Mouse (Mus musculus) right cerebral cortex, postnatal 36 days (tissue): ENCODE measurements around the gene Haus7.
"Not testable (repeated sequence)": the region's sequence is repeated elsewhere in the genome, so short reads cannot be mapped to it uniquely, and the experiment has no call there.

Source experiments
- DNase-seq, 2 experiments: peaks; one replicate each; pipeline ENCODE4 v3.0.0; 2022; ENCODE audit warnings: low spot score in 2 of 2, mixed read lengths in 1 of 2

Gene Haus7

DNA sequence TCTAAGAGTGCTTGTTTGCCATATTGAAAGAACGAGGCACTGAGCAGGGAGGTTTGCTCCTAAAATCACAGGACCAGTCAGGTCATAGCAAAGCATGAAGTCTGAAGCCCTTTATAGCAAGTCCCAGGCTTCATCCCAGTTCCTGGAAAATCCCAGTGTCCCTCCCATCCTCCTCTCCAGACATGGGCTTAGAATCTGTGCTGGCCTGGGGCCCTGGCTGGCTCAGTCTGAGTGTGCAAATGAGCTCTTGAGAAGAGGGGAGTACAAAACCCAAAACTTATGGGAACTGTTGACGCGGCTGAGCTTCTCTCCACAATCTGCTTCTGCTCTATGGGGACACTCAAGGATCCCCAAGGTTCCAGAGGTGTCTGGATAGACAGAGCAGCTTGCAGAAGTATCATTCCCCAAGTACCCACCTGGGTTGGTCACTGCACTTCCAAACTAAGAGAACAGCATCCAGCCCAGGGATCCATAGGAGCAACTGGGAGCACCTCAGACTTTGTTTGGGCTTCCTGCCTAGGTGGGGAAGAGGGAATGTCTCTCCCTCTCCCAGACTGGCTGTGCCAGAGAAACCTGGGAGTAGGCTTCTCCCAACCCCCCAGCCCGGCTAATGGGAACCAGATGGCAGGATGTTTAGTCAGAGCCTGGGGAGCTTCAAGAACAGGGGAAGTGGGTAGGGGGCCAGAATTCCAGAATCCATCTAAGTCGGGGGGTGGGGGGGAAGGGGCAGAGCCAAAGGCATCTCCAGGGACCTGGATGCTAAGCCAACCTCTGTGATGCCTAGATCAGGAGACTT is 8.8 kb upstream of the Haus7 start:
- no peak for DNase-seq

- no peak for DNase-seq
These were observed 6.8 kb upstream of the Haus7 start for GRCm38 (mm10) chrX:73465483-73466186.

- no peak for DNase-seq
These were observed 1.9 kb upstream of the Haus7 start for GRCm38 (mm10) chrX:73460792-73461191.

DNA sequence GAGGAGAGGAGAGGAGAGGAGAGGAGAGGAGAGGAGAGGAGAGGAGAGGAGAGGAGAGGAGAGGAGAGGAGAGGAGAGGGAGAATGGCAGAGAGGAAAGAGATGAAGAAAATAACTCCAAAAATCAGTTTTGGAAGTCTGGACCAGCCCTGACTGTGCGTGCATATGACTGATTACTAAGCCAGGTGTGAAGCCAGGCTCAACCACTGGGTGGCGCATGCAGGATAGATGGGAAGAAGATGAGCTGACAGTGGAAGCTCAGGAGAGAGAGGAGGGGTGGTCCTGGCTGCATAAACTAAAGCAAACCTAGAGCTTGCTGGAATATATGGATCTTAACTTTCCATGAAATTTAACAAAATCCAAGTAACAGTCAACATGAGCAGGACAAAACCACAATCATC is 6.9 kb downstream of the Haus7 start:
- DNase-seq: peak; percentile 9 to 22

DNA sequence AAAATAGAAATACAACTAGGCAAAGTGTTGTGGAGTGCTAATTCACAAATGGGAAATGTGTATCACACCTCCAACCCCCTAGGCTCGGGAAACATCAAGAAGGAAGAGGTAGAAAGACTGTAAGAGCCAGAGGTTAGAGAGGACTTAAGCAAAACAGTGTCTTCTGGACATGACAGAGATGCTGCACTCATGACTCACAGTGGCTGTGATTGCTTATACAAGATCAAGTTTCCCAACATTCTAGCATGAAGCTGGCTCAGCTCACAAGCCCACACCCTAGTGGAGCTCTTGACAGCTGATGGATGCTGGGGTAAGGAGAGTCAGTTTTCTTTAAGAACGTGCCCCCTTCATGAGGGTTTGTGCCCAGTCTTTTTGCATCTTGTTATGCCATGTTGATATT is 17.4 kb downstream of the Haus7 start:
- DNase-seq: no peak

- no peak for DNase-seq
These were observed 23.6 kb downstream of the Haus7 start, which contains the start of gene Trex2 for GRCm38 (mm10) chrX:73435252-73435651. Gene Trex2 (minus strand): TSS chrX:73435344.

- no peak for DNase-seq
These were observed 26.0 kb downstream of the Haus7 start for GRCm38 (mm10) chrX:73432850-73433249.

DNA sequence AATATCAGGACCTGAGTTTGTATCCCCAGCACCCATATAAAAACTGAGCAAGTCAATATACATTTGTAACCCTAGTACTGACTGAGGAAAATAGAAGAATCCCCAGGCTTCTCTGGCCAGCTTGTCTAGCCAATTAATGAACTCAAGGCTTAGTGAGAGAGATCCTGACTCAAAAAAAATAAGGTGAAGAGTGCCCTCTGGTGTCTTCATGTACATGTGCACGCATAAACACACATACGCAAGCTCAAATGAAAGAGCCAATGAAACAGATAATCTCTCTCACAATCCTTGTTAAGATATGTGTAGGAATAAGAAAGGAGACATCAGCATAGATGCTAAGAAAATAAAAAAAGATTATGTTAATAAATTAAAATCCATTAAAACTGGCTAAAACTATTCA is 28.8 kb downstream of the Haus7 start:
- DNase-seq: no peak

- no peak for DNase-seq
These were observed 46.1 kb downstream of the Haus7 start for GRCm38 (mm10) chrX:73412767-73413166.

DNA sequence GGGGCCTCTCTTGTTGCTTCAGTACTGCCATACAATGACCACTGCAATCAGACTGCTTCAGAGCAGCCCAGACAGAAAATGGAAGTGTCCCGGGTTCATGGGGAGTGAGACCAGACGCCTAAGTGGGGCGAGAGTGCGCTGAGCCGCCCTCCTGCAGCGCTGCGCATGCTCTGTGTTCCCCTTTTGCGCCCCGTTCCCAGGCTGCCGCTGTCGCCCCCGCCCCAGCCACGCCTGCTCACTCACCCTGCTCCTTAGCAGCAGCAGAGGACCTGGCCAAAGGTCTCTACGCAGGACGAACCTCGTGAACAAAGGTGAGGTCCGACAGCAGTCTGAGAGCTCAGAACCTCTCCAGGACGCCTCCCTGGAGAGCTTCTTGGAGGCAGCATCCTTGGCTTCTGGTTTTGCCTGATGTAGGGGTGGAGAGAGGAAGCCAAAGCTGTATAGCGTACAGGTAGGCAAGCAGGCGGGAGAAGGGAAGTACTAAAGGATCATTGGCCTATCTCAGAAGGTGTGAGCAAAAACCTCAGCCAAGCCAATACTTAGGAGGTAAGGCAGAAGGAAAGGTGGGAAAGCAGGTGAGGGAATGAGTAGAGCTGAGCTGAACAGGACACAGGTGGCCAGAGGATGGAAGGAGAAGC is 47.8 kb downstream of the Haus7 start, which contains the start of gene Zfp92:
TSS of gene Zfp92 (plus strand) at position 217 of the 638 bp plus-strand sequence.
- DNase-seq: no peak

GRCm38 (mm10) chrX:73401616-73402015 is 57.2 kb downstream of the Haus7 start:
- DNase-seq: no peak

GRCm38 (mm10) chrX:73400951-73401350 is 57.9 kb downstream of the Haus7 start:
- DNase-seq: no peak

DNA sequence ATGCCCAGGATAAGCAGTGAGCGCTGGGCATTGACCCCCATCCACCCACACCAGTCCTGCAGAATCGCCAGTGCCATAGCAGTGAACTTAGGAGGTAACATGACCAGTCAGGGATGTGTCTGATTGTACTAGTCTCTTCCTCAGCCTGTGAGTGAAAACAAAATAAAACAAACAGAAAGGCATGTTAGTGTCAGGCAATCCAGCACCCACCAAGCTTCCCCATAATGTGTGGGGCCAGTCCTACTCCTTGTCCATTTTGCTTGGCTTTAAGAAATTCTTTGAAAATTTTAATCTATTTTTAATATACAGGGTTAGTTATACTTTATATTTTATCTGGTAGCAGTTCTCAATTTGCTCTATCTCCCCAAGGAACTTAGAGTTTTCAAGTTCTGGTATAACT is 60.2 kb downstream of the Haus7 start, which contains the start of gene Gm18336:
TSS of gene Gm18336 (minus strand) at position 101 of the 400 bp plus-strand sequence.
- DNase-seq: not testable (repeated sequence)

DNA sequence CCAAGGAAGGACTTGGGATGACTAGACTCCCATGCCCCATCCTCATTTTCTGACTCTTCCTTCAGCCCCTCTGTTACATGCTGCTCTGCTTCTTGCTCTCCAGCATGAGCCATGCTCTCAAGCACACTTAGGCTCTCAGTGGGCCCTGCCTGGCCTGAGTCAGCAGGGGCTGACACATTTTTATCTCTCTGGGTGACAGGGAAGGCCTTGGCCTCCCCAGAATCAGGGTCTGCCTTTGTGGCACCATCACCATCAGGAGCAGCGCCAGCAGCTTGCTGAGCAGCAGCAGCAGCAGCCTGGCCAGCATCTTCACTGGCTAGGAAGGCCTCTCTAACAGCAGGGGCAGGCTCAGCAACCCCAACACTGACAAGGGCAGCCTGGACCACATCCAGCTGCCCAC is 62.4 kb downstream of the Haus7 start:
- no peak for DNase-seq

DNA sequence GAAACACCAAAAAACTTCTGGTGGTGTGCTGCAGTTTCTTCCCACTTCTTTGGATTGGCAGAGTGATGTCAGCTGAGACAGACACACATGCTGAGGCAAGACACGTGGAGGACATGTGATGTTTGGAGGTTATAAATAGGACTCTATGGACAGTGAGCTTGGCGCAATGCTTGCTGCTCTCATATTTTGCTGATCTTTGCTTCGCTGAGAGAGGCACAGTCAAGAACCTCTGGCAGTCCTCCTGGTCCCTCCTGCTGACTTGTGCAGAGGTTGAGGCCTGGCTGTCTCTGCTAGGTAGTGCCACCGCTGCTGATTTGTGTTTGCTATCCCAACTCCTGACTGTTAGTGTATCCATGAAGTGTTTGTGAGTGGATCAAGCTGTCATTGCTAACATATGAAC is 67.4 kb downstream of the Haus7 start:
- no peak for DNase-seq
